Mouse (Mus musculus): Measurements from ENCODE around the gene Galnt17.

Galnt17 gene

DNA sequence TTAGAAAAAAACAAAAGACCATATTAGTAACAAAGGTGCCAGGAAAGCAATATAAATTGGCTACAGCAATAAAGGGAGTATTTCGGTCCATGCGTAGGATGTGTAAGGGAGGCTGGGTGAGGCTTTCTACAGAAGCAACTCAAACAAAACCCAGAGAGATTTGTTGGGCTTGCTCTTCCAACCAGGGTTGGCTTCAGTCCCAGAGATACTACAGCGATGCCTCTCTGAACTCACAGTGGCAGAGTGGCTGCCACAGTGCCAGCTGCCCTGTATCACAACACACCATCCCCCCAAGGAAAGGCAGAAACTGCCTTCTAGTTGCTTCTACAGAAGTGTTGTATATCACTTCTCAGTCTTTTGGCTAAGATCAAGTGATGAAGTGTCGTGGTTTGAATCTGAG lies 66.6 kb downstream of the Galnt17 start:
- no peak for DNase-seq (ENCODE audit: low read depth, low spot score)

DNA sequence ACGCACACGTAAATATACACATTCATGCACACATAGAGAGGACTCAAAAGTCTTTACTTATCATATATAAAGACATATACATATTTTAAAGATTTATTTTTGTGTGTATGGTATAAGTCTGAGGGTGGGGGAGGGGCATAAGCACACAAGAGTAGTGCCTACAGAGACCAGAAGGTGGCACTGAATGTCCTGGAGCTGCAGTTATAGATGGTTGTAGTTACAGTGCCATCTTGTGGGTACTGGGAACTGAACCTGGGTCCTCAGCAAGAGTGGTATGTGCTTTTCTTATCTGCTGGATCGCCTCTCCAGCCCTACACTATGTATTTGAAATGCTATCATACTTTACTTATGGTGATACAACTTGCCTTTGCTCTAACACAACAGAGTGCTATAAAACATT lies 68.5 kb downstream of the Galnt17 start:
- no peak for DNase-seq (ENCODE audit: low read depth, low spot score)

DNA sequence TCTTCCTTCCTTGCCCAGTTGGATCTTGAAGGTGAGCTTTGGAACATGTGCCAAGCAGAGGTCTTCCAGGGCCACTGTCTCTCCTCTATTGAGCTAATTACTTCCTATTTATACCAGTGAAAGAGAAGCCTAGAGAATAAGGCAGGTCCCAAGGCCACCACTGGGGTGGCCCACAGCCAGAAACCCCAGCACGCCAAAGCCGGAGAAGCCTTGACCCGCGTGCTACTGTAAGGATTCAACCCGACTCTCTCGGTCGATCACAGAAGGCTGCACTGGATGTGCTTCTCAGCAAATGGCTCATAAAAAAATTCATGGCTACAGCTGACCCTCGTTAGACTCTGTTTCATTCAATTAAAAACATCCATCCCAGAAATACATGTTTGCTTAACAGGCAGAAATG lies 71.4 kb downstream of the Galnt17 start:
- DNase-seq (ENCODE audit: low read depth, low spot score): no peak

DNA sequence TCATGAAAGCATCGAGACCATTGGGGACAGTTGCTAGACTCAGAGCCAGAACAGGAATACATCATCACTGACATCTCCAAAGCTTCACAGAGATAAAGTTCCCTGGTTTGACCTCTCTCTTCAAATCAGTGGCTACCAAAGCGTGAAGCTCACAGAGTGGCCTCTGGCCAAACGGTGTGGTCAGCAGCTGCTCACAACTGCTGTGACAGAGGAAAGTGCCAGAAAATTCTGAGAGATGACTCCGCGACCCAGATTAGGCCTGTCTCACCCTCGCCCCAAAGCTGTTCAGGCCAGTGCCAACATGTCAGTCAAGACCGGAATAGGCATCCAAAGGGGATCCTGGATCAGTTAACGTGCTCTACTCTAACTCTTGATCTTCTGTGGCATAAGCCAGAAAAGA lies 74.5 kb downstream of the Galnt17 start:
- DNase-seq (ENCODE audit: low read depth, low spot score): no peak

DNA sequence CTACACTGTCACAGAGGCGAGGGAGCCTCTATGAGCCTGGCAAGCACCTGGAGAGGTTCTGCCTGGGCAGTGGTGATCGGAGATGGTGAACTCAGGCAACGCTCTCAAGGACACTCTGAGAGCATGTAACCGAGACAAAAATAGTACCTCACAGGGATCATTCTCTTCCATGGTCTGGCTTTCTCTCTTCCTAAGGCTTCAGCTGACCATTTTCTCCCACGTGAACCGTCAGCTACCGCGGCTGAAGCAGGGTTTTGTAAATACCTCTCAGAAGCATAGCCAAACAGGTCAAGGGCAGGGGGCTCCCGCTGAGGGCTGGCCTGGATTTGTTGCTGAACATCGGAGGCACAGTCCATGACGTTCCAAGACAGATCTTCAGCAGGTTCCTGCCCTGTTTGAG lies 77.2 kb downstream of the Galnt17 start:
- DNase-seq (ENCODE audit: low read depth, low spot score): no peak

DNA sequence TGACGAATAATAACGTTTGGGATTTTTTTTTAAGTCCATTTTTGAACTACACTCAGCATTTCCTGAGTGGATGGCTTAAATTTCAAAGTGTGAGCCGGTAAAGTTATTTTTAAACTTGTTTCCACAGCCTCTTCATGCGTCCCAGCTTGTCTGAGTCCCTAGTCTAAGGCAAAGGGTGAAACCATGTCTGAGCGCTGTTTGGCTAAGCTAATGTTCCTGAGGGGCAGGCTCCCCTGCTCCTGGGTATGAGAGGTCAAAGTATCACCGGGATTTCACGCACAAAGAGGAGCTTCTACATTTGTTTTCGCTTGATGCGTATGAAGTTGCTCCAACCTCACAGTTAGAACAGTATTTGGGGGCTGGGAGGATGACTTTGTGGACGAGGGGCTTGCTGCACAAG lies 78.6 kb downstream of the Galnt17 start:
- DNase-seq (ENCODE audit: low read depth, low spot score): no peak

DNA sequence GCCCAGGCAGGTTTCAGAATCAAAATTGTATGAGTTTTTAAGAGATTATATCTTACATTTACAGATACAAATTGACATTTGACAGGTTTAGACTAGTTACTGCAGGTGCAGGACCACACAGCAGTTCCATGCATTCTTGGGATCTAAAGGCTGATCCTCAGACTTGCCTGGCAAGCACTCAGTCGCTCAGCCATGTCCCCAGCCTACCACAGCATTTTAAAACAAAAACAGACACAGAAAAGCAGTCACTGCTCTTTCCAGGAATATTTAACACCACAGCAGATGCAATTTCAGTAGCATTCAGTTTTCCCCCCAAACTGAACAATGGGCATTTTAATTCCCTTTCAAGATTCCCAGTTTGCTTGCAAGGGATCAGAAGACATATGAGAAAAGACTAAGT lies 84.9 kb downstream of the Galnt17 start:
- no peak for DNase-seq (ENCODE audit: low read depth, low spot score)

GRCm38 (mm10) chr5:131222498-131223244 lies 85.6 kb downstream of the Galnt17 start:
- no peak for DNase-seq (ENCODE audit: low read depth, low spot score)

DNA sequence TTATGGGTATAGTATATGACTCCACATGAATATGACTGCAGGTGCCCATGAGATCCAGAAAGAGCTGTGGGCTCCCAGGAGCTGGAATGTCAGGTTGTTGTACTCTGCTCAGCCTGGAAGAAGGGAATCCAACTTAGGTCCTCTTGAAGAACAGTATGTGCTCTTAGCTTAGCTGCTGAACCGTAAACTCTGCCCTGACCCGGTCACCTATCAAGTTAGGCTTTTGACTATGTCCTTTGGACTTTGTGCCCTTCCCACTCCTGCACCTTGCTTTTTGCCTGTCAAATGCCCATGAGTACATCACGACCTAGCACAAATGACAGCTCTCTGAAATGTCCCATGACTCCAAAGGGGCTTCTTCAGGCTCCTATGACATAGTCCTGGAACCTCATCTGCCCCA lies 90.1 kb downstream of the Galnt17 start:
- DNase-seq (ENCODE audit: low read depth, low spot score): no peak

DNA sequence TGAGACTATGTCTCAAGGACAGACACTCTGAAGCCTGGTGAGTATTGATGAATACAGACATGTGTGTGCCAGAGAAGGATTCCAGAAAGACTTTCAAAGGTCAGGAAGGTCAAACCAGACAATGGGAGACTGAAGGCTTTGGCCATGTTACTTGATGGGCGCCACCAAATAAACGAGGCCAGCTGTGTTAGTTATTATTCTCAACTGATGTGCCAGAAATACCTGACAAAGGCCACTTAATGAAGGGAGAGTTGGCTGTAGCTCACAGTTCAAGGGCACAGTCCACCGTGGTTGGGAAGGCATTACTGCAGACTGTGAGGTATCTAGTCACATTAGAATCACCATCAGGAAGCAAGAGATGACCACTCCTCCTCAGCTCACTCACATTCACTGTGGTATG lies 96.7 kb downstream of the Galnt17 start:
- DNase-seq (ENCODE audit: low read depth, low spot score): no peak

- DNase-seq (ENCODE audit: low read depth, low spot score): no peak
These were observed 107.2 kb downstream of the Galnt17 start for GRCm38 (mm10) chr5:131201146-131201545.

- DNase-seq (ENCODE audit: low read depth, low spot score): no peak
These were observed 116.0 kb downstream of the Galnt17 start for GRCm38 (mm10) chr5:131192311-131192710.

- DNase-seq (ENCODE audit: low read depth, low spot score): no peak
These were observed 123.7 kb downstream of the Galnt17 start for GRCm38 (mm10) chr5:131184566-131184965.

GRCm38 (mm10) chr5:131181231-131181630 lies 127.1 kb downstream of the Galnt17 start:
- DNase-seq (ENCODE audit: low read depth, low spot score): no peak

DNA sequence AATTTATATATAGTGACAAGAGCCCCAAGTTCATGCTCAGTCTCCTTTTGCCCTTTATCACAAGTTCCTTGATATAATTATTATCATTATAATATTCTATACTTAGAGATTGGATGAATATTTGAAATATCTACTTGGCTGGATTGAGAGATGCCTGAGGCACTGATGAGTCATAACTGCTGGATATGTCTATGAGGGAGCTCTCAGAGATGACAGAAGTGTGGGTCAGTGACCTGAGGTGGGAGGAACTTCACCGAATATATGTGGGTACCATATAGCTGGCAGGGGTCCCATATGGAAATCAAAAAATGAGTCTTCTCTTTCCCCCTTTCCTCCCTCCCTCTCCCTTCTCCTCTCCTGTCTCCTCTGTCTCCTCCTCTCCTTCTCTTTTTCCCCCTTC lies 127.5 kb downstream of the Galnt17 start:
- no peak for DNase-seq (ENCODE audit: low read depth, low spot score)

GRCm38 (mm10) chr5:131177851-131178250 lies 130.4 kb downstream of the Galnt17 start:
- DNase-seq (ENCODE audit: low read depth, low spot score): no peak

DNA sequence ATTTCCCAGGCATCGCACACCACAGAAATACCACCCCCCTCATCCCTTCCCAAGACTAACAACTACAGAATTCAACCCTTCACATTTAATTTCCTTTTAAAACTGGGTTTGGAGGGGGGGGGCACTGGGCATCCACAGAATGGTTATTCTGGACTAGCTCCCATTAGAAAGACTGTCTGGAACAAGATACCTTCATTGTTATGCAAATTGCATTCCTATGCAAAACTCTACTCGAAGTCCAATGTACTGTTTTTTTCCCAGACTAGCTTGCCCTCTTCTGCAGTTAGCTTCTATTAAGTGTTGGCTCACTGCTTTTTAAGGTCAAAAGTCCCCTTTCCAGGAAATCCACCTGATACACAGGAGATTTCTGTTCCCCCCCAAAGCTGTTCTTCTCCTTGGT lies 131.1 kb downstream of the Galnt17 start:
- DNase-seq (ENCODE audit: low read depth, low spot score): no peak

DNA sequence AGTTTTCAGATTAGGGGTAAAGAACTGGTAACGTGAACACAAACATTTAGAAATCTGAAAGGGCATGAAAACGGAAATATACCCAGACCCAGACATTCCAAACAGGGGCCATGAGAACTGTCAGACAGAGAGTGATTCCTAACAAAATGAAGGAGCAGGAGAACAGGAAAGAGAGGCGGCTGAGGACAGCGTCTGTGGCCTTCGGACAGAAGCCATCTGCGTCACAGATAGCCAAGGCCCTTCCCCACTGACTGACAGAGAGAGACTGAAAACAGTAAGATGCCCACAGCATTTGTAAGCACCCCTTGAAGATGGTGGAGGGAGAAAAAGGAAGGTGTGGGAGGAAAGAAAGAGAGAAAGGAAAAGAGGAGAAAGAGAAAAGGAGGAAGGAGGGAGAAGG lies 139.1 kb downstream of the Galnt17 start:
- no peak for DNase-seq (ENCODE audit: low read depth, low spot score)

DNA sequence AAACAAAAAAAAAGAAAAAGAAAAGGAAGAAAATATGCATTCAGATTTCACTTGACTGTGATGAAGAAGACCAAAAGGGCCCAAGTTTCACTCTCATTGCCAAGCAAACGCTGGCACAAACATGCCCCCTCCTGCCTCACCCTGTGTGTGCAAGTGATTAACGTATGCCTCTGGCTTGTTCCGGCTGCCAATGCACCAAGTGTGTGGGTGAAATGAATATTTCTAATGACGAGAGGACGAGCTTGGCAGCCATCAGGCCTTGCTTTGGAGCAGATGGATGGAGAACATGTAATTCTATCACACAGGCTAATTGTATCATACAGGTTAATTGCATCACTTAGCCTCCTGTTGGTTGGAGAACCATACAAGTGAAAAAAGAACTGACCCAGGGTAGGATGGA lies 140.9 kb downstream of the Galnt17 start:
- no peak for DNase-seq (ENCODE audit: low read depth, low spot score)

DNA sequence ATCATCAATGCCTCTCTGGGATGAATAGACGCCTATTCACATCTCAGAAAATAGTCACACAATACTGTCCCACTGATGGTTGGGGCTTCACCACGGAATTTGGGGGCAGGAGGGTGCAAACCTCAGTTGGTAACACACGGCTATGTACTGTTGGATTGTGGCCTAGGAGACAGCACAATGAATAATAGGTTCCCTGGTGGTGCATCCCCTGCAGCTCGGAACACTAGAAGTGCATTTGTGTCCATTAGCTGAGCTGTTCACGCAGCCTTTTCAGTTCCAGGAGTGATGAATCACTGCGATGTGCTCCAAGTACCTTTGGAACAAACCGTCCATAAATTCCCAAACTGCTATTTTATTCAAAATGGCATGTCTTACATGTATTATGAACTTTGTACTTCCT lies 142.6 kb downstream of the Galnt17 start:
- no peak for DNase-seq (ENCODE audit: low read depth, low spot score)

DNA sequence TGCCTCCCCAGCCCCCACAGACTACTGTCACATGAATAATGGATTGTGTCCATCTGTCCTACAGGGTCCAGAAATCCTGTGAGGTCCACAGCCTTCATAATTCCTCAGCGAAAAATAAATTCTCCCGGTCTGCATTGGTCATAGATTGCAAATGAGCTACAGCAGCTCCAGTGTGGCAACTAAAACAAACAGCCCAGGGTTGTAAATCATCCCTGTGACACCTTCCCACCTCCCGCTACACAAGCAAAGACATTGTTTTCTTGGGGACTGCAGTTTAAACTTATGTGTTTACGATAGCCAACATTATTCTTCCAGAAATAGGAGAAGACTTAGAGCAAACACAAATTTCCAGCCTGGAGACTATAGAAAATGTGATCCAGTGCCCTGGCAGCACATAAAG lies 150.4 kb downstream of the Galnt17 start:
- DNase-seq (ENCODE audit: low read depth, low spot score): no peak

GRCm38 (mm10) chr5:131156323-131156722 lies 152.0 kb downstream of the Galnt17 start:
- DNase-seq (ENCODE audit: low read depth, low spot score): no peak

- no peak for DNase-seq (ENCODE audit: low read depth, low spot score)
These were observed 165.7 kb downstream of the Galnt17 start for GRCm38 (mm10) chr5:131142606-131143005.

GRCm38 (mm10) chr5:131134809-131135208 lies 173.5 kb downstream of the Galnt17 start:
- no peak for DNase-seq (ENCODE audit: low read depth, low spot score)

Data from A20 (cell line).